Mouse (Mus musculus): ENCODE results near the gene Gm10282.
A peak's percentile ranks its signal among the peaks of the same experiment; 100 is the strongest.

Gene Gm10282

GRCm38 (mm10) chr8:72261431-72261830 is 43.6 kb downstream of the Gm10282 start:
- DNase-seq (ENCODE audit: low read depth, low spot score) = no peak

- DNase-seq (ENCODE audit: low read depth, low spot score) = peak; percentile 70
Measured at GRCm38 (mm10) chr8:72261019-72261418, 44.0 kb downstream of the Gm10282 start.

GRCm38 (mm10) chr8:72260585-72260984 is 44.5 kb downstream of the Gm10282 start:
- DNase-seq (ENCODE audit: low read depth, low spot score) = no peak

DNA sequence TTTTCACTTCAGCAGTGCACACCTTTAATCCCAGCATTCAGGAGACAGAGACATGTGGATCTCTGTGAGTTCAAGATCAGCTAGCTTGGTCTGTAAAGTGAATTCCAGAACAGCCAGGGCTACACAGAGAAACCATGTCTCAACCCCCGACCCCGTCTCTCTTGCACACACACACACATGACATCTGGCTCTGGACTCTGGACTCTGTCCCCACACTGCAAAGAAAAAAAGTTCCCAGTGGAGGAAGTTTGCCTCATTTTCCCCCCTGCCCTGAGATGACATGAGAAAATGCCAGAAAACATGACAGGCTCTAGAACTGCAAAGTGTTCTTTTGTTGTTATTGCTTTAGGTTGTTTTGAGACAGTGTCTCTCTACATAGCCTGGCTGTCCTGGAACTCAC is 45.2 kb downstream of the Gm10282 start:
- DNase-seq (ENCODE audit: low read depth, low spot score) = no peak

GRCm38 (mm10) chr8:72257902-72258238 is 47.2 kb downstream of the Gm10282 start:
- DNase-seq (ENCODE audit: low read depth, low spot score) = no peak

DNA sequence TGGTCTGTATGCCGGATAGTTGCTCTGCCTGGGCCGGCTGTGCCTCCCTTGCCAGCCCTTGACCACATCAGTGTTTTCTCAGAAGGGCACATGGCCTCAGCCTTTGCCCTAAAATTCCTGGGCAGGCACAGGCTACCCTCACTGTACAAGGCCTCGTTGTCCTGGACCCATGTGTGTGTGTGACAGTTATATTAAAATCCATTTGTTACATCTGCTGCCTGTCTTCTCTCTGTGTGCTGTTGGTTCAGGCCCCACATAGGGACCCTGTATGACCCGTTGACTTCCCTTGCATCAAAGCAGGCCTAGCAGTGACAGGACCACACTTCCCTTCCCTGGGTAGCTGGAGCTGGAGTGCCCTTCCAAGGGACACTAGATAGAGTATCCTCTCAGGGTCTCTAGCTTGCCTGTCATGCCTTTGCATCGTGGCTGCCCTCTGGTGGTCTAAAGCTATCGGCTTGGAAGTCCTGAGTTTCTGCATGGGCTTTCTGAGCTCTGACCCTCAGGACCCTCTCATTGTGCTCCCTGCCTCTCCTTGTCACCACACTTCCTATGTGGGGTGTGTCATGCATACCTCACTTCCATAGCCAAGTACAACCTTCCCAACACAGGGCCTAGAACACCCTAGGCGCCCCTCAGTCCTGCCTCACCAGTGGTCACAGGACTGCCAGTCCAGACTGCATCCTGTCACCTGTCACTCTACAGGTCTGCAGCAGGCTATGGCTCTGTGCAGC is 47.7 kb downstream of the Gm10282 start:
- DNase-seq (ENCODE audit: low read depth, low spot score) = peak; percentile 38
